Mouse (Mus musculus): ENCODE data around the gene Tmem174. TPM values are rescaled to one million over a fixed set of nuclear protein-coding genes. Genes with fewer than 3 reads are reported as not detected.

The Tmem174 gene
- polyA plus RNA-seq, 1 experiment: 448 TPM

DNA sequence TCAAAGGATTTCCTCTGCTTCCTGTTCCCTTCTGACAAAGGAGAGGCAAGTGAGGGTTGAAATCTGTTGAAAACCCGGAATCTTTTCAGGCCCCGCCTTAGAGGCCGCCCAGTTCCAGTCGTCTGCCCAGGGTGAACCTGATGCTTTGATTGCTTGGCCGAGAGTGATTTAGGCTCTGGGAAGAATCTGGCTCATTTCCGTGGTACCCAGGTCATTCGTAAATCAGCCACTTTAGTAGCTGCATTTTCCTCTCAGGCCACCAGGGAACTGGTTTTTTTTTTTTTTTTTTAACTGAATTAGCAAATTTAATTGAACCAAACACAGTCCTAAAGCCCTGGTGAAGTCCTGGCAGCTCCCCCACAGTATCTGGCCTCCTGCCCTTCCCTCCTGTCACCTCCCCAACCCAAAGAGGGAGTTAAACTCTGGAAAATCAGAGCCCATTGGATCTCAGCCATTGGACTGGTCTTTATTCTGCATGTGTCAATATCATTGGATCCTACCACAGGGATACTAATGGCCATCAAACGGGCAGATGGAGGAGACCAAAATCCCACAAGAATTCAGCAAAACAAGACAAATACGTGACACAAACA lies 29.2 kb downstream of the Tmem174 start:
- Histone ChIP-seq H3K4me3 (ENCODE audit: insufficient read depth, low read depth, low read length) (no peak overlapping the region), H3K4me1 (ENCODE audit: control insufficient read depth, insufficient read depth, low read length) (no peaks in the 10 kb centered on the region), H3K27ac (ENCODE audit: insufficient read depth, low read depth, low read length) (no peak overlapping the region), H3K27me3 (replicated peaks; ENCODE audit: control insufficient read depth, insufficient read depth, low read length) (no peaks in the 10 kb centered on the region), H3K36me3 (ENCODE audit: control insufficient read depth, insufficient read depth, low read length) (no peaks in the 10 kb centered on the region)
- 33% methylated on average over 9 of the region's 9 CpGs for WGBS
- TF ChIP-seq CTCF (conservative IDR thresholded peaks at IDR 0.05; ENCODE audit: insufficient read depth, insufficient read length, low read depth, low read length) (no peak), POLR2A (IDR thresholded peaks at IDR 0.05; ENCODE audit: low read depth, low read length) (no peak)
- peak; percentile 26 for DNase-seq

DNA sequence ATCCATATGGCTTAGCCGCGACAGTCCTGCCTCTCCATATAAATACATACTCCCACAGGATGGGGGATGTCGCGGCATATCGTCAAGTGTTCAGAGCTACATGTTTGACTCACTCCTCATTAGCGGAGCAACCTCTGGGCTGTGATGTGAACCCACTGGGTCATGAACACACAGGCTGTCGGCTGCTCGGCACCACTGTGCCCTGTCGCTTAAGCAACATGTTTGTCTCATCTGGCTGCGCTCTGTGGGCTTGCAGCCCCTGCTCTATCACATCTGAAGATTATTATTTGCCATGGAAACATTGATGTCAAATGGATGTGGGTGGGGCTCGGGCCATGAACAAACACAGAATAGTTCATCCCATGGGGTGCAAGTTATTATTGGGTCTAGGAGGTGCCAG lies 33.4 kb downstream of the Tmem174 start:
- 93% methylated on average over 11 of the region's 11 CpGs for WGBS
- no peaks in the 10 kb centered on the region for H3K4me1 ChIP-seq (ENCODE audit: control insufficient read depth, insufficient read depth, low read length)
- no peaks in the 10 kb centered on the region for H3K36me3 ChIP-seq (ENCODE audit: control insufficient read depth, insufficient read depth, low read length)
- DNase-seq: no peak
- H3K4me3 ChIP-seq (ENCODE audit: insufficient read depth, low read depth, low read length): no peak overlapping the region
- no peak overlapping the region for H3K27ac ChIP-seq (ENCODE audit: insufficient read depth, low read depth, low read length)
- TF ChIP-seq CTCF (conservative IDR thresholded peaks at IDR 0.05; ENCODE audit: insufficient read depth, insufficient read length, low read depth, low read length) (no peak), POLR2A (IDR thresholded peaks at IDR 0.05; ENCODE audit: low read depth, low read length) (no peak)
- no peaks in the 10 kb centered on the region for H3K27me3 ChIP-seq (replicated peaks; ENCODE audit: control insufficient read depth, insufficient read depth, low read length)

DNA sequence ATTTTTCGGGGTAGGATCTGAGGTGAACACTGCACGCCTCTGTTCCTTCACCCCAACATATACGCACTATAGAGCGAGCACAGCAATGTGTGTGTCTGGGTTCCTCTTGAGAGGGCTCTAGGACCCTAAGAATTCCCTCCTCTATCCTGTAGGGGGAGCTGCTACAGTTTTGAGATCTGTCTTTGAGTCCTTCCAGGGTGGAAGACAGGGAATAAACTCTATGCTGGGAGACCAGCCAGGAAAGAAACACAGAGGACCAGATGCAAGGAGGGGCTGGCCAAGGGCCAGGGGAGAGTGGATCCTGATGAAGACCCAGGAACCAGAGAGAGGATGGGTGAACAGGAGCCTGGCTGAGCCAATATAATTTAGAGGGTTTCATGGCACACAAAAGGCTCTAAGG lies 40.5 kb downstream of the Tmem174 start:
- H3K4me3 ChIP-seq (ENCODE audit: insufficient read depth, low read depth, low read length): no peak overlapping the region
- no peaks in the 10 kb centered on the region for H3K27me3 ChIP-seq (replicated peaks; ENCODE audit: control insufficient read depth, insufficient read depth, low read length)
- no peak overlapping the region for H3K27ac ChIP-seq (ENCODE audit: insufficient read depth, low read depth, low read length)
- WGBS: 88% methylated on average over 4 of the region's 4 CpGs
- no peak; the same call in 1 of the 2 replicates for TF ChIP-seq CTCF (conservative IDR thresholded peaks at IDR 0.05; ENCODE audit: insufficient read depth, insufficient read length, low read depth, low read length)
- peak; percentile 47 for DNase-seq
- no peaks in the 10 kb centered on the region for H3K4me1 ChIP-seq (ENCODE audit: control insufficient read depth, insufficient read depth, low read length)
- H3K36me3 ChIP-seq (ENCODE audit: control insufficient read depth, insufficient read depth, low read length): no peaks in the 10 kb centered on the region

DNA sequence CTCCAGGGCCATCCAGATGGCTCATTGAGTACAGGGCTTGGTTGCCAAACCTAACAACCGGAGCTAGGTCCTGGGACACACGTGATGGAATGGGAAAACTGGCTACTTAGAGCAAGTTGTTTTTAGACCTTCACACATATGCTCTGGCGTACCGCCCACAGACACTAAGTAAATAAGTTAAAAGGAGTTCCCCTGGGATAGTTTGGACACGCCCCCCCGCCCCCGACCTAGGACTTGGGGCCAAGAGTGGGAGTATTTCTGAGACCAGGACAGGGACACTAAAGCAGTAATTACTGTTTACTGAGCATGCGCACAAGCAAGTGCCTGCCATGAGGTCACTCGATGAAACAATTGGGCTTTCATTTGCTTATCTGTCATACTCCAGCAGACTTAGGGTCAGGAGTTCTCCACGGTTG lies 42.5 kb downstream of the Tmem174 start:
- no peaks in the 10 kb centered on the region for H3K27me3 ChIP-seq (replicated peaks; ENCODE audit: control insufficient read depth, insufficient read depth, low read length)
- WGBS: 58% methylated on average over 10 of the region's 10 CpGs
- H3K4me3 ChIP-seq (ENCODE audit: insufficient read depth, low read depth, low read length): no peak overlapping the region
- DNase-seq: no peak
- H3K4me1 ChIP-seq (ENCODE audit: control insufficient read depth, insufficient read depth, low read length): peaks cover 2% of the 10 kb centered on the region; the same call in 1 of the 2 replicates
- TF ChIP-seq CTCF (conservative IDR thresholded peaks at IDR 0.05; ENCODE audit: insufficient read depth, insufficient read length, low read depth, low read length) (no peak), POLR2A (IDR thresholded peaks at IDR 0.05; ENCODE audit: low read depth, low read length) (no peak)
- H3K36me3 ChIP-seq (ENCODE audit: control insufficient read depth, insufficient read depth, low read length): no peaks in the 10 kb centered on the region
- no peak overlapping the region for H3K27ac ChIP-seq (ENCODE audit: insufficient read depth, low read depth, low read length)

DNA sequence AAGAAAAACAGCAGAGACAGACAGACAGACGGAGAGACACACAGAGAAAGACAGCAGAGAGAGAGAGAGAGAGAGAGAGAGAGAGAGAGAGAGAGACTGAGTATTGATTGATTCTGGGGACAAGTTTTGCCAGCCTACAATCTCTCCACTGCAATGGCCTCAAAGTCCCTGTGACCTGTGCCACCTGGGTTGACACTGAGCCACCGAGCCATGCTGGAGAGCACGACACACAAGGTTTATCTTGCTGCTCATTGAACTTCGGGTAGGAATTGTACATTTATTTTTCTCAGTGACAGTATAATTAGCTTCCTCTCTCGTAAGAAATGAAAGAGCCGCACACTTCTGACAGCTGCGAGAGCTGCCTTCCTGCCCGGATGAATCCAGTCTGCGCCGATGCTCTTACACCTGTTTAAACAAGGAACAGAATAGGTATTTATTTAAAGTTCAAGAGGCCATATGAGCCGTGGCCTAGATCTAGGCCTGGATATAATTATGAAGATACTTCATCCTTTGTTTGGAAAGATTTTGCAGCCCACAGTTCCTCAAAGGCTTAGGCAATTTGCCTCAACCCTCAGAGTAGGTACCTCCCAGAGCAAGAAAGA lies 43.2 kb downstream of the Tmem174 start:
- no peak overlapping the region for H3K27ac ChIP-seq (ENCODE audit: insufficient read depth, low read depth, low read length)
- no peak for DNase-seq

DNA sequence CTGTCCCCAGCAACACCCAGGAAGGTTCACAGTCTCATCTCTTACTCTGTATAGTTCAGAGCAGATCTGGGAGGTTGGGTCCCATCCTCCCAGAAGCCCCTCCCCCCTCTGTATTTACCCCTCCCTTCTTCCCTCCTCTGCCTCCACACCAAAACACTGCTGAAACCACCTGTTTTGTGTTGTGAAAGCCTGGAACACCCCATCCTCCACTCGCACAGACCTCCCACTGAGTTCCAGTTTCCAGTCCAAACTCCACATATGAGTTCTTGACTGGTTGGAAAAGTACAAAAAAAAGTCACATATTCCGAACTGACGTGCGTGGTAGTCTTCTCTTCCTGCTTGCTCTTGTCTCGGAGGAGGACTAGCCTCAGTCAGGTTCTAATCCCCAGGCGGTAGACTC lies 45.8 kb downstream of the Tmem174 start:
- peak; percentile 57 for DNase-seq
- WGBS: 41% methylated on average over 6 of the region's 6 CpGs
- no peak overlapping the region for H3K4me3 ChIP-seq (ENCODE audit: insufficient read depth, low read depth, low read length)
- H3K36me3 ChIP-seq (ENCODE audit: control insufficient read depth, insufficient read depth, low read length): no peaks in the 10 kb centered on the region
- H3K27me3 ChIP-seq (replicated peaks; ENCODE audit: control insufficient read depth, insufficient read depth, low read length): peaks cover 2% of the 10 kb centered on the region; the same call in 1 of the 2 replicates
- TF ChIP-seq CTCF (conservative IDR thresholded peaks at IDR 0.05; ENCODE audit: insufficient read depth, insufficient read length, low read depth, low read length) (no peak), POLR2A (IDR thresholded peaks at IDR 0.05; ENCODE audit: low read depth, low read length) (no peak)
- no peak overlapping the region for H3K27ac ChIP-seq (ENCODE audit: insufficient read depth, low read depth, low read length)
- peaks cover 5% of the 10 kb centered on the region; the same call in 1 of the 2 replicates for H3K4me1 ChIP-seq (ENCODE audit: control insufficient read depth, insufficient read depth, low read length)

More for the DNA sequence above, 43.2 kb downstream of the Tmem174 start:
- Histone ChIP-seq H3K27me3 (replicated peaks; ENCODE audit: control insufficient read depth, insufficient read depth, low read length) (no peaks in the 10 kb centered on the region), H3K36me3 (ENCODE audit: control insufficient read depth, insufficient read depth, low read length) (no peaks in the 10 kb centered on the region), H3K4me3 (ENCODE audit: insufficient read depth, low read depth, low read length) (no peak overlapping the region), H3K4me1 (ENCODE audit: control insufficient read depth, insufficient read depth, low read length) (peaks cover 2% of the 10 kb centered on the region; the same call in 1 of the 2 replicates)
- 73% methylated on average over 11 of the region's 11 CpGs for WGBS
- no peak for TF ChIP-seq POLR2A (IDR thresholded peaks at IDR 0.05; ENCODE audit: low read depth, low read length)
- TF ChIP-seq CTCF (conservative IDR thresholded peaks at IDR 0.05; ENCODE audit: insufficient read depth, insufficient read length, low read depth, low read length): no peak

DNA sequence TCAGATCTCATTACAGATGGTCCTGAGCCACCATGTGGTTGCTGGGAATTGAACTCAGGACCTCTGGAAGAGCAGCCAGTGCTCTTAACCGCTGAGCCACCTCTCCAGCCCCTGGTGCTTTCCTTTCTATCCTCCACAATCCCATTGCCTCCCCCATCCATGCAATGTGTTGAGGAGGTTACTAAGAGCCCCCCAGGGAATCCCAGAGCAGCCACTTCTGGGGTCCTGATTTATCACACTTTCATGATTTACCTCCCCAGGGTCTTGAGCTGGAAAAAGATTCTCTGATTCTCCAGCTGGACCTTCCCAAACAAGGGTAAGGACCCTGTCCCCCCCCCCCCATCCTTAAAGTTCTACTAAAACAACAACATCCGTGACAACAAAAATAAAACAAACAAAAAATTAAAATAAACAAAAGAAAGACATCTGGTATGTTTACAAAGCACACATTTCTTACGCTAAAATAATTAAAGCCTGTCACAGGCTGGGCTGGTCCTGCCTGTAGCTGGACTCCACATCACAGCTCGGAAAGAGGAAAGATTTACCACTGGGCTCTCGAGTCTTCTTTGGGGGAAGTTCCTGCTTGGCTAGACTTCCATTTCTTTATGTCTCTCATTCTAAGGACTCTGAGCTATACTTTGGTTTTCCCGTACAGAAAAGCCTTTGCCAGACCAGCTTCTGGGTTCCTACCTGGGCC lies 46.4 kb downstream of the Tmem174 start:
- no peaks in the 10 kb centered on the region for H3K36me3 ChIP-seq (ENCODE audit: control insufficient read depth, insufficient read depth, low read length)
- H3K4me3 ChIP-seq (ENCODE audit: insufficient read depth, low read depth, low read length): no peak overlapping the region
- no peak for TF ChIP-seq CTCF (conservative IDR thresholded peaks at IDR 0.05; ENCODE audit: insufficient read depth, insufficient read length, low read depth, low read length)
- TF ChIP-seq POLR2A (IDR thresholded peaks at IDR 0.05; ENCODE audit: low read depth, low read length): no peak
- H3K27me3 ChIP-seq (replicated peaks; ENCODE audit: control insufficient read depth, insufficient read depth, low read length): peaks cover 2% of the 10 kb centered on the region; the same call in 1 of the 2 replicates
- WGBS: 69% methylated on average over 6 of the region's 6 CpGs
- peaks cover 5% of the 10 kb centered on the region; the same call in 1 of the 2 replicates for H3K4me1 ChIP-seq (ENCODE audit: control insufficient read depth, insufficient read depth, low read length)
- DNase-seq: no peak
- no peak overlapping the region for H3K27ac ChIP-seq (ENCODE audit: insufficient read depth, low read depth, low read length)

All from kidney, adult 2 months (tissue).